Mouse (Mus musculus) embryonic fibroblast, embryonic 13.5 days (primary cell): ENCODE results near the gene Dlx6.

Experiments used
- CTCF ChIP-seq: IDR thresholded peaks from 2 replicates; pipeline ENCODE4 v1.5.1; 2011; ENCODE audit warnings: mild to moderate bottlenecking, control low read depth, low read length, moderate library complexity, borderline replicate concordance; ENCODE audit not compliant: insufficient read depth
- POLR2A ChIP-seq: IDR thresholded peaks from 2 replicates; pipeline ENCODE4 v1.6.1; 2011; ENCODE audit warnings: low read depth, mild to moderate bottlenecking, control low read depth, low read length, moderate library complexity

GRCm38 (mm10) chr6:6875136-6875535 is 12.0 kb downstream of the Dlx6 start:
- TF ChIP-seq POLR2A: no peak
- TF ChIP-seq CTCF: no peak
